Mouse (Mus musculus) embryonic fibroblast, embryonic 13.5 days (primary cell): Measurements from ENCODE around the gene Jpt2. TPM values are rescaled to one million over a fixed set of nuclear protein-coding genes. Genes with fewer than 3 reads are reported as not detected.

Experiments used
- H3K27ac ChIP-seq: 2 replicates; pipeline ENCODE4 v1.5.1; 2012; ENCODE audit warnings: low read length, control low read depth, inconsistent platforms; ENCODE audit not compliant: insufficient read depth
- H3K4me1 ChIP-seq: 2 replicates; pipeline ENCODE4 v1.6.1; 2011; ENCODE audit warnings: low read length; ENCODE audit not compliant: control insufficient read depth, insufficient read depth
- H3K4me3 ChIP-seq: 2 replicates; pipeline ENCODE4 v1.5.1; 2011; ENCODE audit warnings: mild to moderate bottlenecking, control low read depth, low read length; ENCODE audit not compliant: insufficient read depth
- CTCF ChIP-seq: IDR thresholded peaks from 2 replicates; pipeline ENCODE4 v1.5.1; 2011; ENCODE audit warnings: mild to moderate bottlenecking, control low read depth, low read length, moderate library complexity, borderline replicate concordance; ENCODE audit not compliant: insufficient read depth
- POLR2A ChIP-seq: IDR thresholded peaks from 2 replicates; pipeline ENCODE4 v1.6.1; 2011; ENCODE audit warnings: low read depth, mild to moderate bottlenecking, control low read depth, low read length, moderate library complexity
- polyA plus RNA-seq: library from polyadenylated mRNA; stranded (reverse); fragments of >200 nt; gene quantifications from 2 replicates; pipeline ENCODE4 v1.2.4, GENCODE M21; 2011; ENCODE audit warnings: low read depth; ENCODE audit not compliant: missing spikeins, insufficient read length

Jpt2 gene
- polyA plus RNA-seq, 1 experiment, result 109 TPM

DNA sequence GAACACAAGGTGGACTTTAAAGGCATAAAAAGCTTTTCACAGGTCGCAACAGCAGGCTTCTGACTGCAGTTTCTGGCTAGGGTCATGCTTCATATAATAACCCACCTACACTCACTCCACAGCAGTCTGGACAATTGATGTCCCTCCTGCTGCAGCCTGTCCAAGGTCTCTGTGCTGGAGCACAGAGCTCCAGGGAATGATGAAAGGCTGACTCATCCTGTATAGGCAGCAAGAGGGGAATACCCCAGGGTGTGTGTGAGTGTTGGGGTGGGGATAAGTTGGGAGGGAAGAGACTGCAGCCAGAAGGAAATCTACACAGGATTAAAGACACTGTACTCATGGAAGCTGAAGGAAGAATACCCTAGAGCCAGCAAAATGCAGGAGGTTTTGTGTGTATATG is 31.0 kb downstream of the Jpt2 start:
- Histone ChIP-seq H3K27ac (peak overlapping the region; percentile 58; the same call in 1 of the 2 replicates), H3K4me3 (no peak overlapping the region), H3K4me1 (peaks cover 10% of the 10 kb centered on the region)
- no peak for TF ChIP-seq POLR2A
- TF ChIP-seq CTCF, result no peak

DNA sequence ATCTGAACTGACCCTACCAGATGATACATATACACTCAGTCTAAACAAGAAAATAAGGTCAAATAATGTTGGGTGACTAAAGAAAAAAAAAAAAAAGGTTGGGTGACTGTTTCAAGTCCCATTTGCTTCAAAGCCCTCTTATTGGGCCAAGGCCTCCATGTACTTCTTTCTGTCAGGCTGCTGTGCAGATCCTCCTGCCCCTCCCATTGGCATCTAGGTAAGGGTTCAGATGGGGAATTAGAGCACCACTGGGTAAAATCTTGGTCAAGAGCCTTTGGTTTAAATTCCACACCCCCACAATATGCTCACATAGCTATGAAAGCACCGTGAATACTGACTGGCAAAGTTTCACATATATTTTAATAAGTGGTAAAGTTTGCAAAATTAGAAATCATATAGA is 37.2 kb downstream of the Jpt2 start:
- Histone ChIP-seq H3K4me1 (no peaks in the 10 kb centered on the region), H3K27ac (no peak overlapping the region), H3K4me3 (no peak overlapping the region)
- TF ChIP-seq POLR2A (no peak), CTCF (no peak)

DNA sequence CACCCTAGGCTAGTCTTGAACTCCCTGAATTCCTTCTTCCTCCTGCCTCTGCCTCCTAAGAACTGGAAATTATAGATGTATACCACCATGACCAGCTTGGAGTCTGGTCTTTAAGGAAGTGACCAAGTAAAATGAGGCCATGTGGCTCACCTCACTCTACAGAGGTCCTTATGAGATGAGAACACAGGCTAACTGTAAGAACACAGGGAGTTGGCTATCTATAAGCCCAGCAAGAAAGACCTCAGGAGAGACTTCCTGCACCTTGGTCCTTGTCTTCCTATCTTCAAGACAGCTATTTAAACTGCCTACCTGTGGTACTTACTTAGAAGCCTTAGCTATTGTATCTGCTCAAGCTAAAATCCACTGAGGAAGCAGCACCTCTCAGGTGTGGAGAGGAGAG is 46.5 kb downstream of the Jpt2 start:
- H3K4me1 ChIP-seq, result no peaks in the 10 kb centered on the region
- H3K4me3 ChIP-seq, result no peak overlapping the region
- H3K27ac ChIP-seq, result no peak overlapping the region
- TF ChIP-seq POLR2A, result no peak
- TF ChIP-seq CTCF, result no peak

DNA sequence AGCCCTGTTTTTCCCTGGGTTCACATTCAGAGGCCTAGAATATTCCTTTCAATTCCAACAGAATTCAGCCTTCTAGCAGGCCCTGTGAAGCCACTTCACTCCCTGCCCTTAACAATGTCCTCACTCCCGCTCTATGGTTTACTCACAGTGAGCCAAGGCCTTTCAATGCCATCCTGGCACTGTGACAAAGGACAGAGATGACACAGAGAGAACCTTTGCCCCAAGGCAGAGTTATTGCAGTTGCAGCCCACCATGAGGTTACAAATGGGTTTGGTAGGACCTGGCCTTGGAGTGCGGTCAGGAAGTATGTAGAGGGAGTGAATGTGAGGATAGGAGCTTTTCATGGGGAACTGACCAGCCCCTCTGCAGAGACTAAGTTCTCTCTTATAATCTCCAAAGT is 52.9 kb downstream of the Jpt2 start:
- TF ChIP-seq POLR2A (no peak), CTCF (no peak)
- H3K4me1 ChIP-seq, result no peaks in the 10 kb centered on the region
- H3K4me3 ChIP-seq, result no peak overlapping the region
- no peak overlapping the region for H3K27ac ChIP-seq

DNA sequence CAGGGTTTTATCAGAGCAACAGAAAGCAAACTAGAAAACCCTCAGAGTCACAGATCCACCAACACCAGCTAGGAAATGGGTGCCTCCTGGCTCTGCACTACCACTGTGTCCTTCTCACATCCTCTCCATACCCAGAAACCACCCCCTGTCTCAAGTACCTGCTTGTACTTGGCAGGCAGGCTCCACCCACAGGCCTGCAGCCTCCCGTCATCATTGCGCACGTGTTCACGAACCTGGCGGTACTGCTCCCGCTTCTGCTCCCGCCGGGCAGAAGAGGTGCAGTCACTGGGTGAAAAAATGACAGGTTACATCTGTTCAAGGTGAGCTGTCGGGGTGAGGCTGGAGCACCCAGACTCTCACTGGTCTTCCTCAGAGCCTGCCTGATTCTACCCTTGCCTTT is 56.7 kb downstream of the Jpt2 start:
- no peak overlapping the region for H3K4me3 ChIP-seq
- no peak for TF ChIP-seq CTCF
- TF ChIP-seq POLR2A, result no peak
- H3K4me1 ChIP-seq, result no peaks in the 10 kb centered on the region
- no peak overlapping the region for H3K27ac ChIP-seq

DNA sequence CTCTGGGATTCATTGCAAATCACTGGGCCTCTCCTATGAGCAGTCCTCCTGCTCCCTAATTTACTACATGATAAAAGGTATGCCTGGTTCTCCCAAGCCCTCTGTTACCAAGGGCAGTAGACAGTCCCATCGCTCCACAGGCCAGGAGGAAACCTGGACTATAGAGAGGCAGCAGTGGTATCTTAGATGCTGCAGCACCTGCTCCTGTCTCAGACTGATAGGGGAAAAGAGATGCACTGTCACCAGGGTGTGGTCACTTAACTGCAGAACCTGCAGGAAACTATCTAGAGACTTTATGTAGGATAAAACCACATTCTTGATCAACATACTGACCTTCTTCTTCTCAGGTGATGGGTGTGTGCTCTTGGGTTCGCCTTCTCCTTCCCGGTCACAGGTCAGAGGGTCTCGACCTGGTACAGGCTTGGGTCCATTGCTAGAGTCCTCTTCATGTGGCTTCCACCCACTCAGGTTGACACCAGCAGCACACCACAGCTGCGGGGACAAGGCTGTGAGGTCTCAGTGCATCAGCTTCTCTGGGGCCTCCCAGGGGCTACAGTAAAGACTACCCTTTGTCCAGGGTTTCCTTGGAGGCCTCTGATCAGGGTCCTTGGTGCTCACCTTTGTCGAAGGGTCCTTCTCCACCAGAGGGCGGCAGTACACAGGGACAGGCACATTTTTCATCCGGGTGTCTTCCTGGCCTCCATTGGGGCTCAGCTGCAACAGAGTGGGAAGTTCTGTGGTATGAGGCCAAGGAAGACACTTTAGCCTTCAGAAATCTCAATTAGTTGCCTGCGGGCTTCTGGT is 57.6 kb downstream of the Jpt2 start:
- TF ChIP-seq CTCF (peak; percentile 26; the same call in 1 of the 2 replicates), POLR2A (no peak)
- H3K27ac ChIP-seq, result no peak overlapping the region
- H3K4me3 ChIP-seq, result no peak overlapping the region
- no peaks in the 10 kb centered on the region for H3K4me1 ChIP-seq

DNA sequence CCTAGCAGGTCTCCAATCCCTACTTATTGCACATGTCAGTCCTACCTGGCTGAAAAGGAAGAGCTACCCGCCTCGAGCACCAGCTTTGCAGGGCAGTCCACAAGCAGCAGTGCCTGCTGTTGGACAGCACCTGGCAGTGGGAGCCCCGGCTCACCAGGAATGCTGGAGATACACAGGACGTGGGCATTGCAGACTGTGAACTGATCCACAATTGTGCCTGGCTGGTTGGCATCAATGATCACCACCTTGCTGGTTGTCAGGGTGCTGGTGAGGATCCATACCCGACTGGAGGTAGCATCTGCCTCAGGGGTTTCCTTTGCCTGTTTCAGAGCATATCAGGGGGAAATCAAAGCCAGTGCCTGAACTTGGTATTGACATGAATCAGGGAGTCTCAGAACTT is 58.4 kb downstream of the Jpt2 start:
- H3K4me3 ChIP-seq, result no peak overlapping the region
- no peak overlapping the region for H3K27ac ChIP-seq
- TF ChIP-seq POLR2A (no peak), CTCF (no peak)
- peaks cover 2% of the 10 kb centered on the region for H3K4me1 ChIP-seq

DNA sequence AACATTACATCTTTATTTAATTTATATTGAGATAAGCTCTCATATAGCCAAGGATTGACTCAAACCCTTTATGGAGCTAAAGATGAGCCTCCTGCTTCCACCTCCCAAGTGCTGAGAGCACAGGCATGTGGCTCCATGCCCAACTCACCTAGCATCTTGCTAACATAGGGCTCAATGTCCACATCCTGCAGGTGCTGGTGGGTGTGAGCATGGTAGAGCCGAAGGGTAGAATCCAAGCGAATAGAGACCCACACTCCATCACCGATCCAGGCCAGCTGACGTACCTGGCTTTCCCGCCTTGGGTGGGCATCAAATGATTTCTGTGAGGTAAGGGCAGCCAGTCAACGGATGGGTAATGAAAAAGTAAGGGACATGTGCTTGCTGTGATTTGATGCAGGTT is 60.5 kb downstream of the Jpt2 start:
- H3K4me3 ChIP-seq, result no peak overlapping the region
- H3K27ac ChIP-seq, result no peak overlapping the region
- H3K4me1 ChIP-seq, result peaks cover 5% of the 10 kb centered on the region
- TF ChIP-seq CTCF (no peak), POLR2A (no peak)

DNA sequence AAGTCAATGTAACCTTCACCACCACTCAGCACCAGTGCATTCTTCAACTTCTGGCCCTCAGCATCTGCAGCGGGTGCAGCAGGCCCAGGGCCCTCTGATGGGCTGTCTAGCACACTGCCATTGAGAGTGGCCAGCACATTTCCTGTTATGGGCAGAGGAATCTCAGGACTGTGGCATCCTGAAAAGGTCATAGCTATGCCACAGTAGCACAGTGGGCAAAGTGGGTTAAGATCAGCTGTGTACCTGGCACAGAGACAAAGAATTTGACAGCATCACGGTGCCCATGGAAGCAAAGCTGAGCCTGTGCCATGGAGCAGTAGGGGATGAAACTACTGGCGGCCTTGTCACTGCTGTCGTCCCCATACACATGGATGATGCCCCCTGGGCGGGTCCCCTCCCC is 61.3 kb downstream of the Jpt2 start:
- Histone ChIP-seq H3K27ac (no peak overlapping the region), H3K4me3 (no peak overlapping the region), H3K4me1 (peaks cover 5% of the 10 kb centered on the region)
- TF ChIP-seq CTCF (no peak), POLR2A (no peak)

DNA sequence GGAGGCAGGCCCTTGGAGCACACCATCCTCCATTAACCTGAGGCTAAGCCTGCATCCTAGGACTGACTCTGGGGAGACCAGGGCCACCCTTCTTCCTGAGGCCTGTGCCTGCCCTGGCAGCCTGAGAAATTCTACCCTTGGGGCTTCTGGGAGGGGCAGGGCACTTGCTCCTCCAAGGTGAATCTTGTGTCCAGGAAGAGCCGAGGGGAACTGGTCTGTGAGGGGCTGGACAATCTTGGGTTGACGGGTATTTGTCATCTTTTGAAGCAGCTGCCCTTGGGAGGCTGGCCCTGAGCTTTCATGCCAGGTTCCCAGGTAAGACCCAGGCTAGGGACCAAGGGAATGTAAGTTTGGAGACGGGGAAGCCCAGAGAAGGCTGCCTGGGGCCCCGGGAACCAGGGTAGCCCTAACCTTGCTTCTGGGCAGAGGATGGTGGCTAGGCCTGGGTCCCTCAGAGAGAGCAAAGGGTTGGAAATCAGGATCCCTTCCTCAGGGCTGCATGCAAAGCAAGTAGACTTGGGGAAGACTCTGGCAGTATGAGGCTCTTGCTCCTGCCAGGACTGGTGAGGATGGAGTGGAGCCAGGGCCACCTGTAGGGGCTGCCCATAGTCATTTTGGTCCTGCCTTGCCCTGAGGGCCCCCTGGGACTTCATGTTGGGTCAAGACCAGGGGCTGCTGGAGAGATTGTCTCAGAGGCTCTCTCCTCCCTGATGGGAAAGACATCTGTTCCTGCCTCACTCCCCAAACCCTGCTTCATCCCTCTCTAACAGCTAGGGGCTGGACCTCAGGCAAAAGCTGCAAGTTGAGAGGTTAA is 62.2 kb downstream of the Jpt2 start:
- Histone ChIP-seq H3K4me1 (peaks cover 5% of the 10 kb centered on the region), H3K4me3 (no peak overlapping the region), H3K27ac (no peak overlapping the region)
- TF ChIP-seq POLR2A, result no peak
